In the genomic region with DNA sequence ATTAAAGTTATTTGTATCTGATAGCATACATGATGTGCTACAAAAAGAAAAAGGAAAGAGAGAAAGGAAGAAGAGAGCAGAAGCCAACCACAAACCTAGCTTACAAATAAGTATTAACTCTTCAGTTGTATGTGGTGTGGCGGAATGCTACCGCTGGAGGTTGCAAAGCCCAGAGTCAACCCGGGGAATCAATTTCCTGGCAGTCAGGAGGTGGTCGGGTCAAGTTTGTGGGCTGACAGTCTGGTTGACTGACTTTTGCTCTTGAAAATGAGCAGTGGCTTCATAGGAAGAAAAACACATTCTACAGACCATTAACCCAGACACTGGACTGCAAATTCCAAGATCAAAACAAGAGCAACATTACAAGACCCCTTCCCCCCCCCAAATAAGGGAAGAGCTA, we compare ENCODE assay signal across 24 mouse cellular contexts.
DNase-seq lines count a peak whose midpoint lies in the region; ATAC-seq and TF ChIP-seq lines count a peak whose summit lies in the region.
"Had no signal": no experiment of that assay in that cellular context is flagged by ENCODE, and none has a peak within 500 bp of the region (broad histone marks: within the 10 kb centered on the region; RNA-seq: fewer than 3 reads in every experiment).

No protein-coding gene starts in this region.

- H3K27me3 ChIP-seq in heart, embryonic 12.5 days (replicated peaks), result no peaks in the 10 kb centered on the region
- H3K27me3 ChIP-seq in kidney, embryonic 15.5 days, result no peaks in the 10 kb centered on the region
- H3K27me3 ChIP-seq in kidney, postnatal 0 days (ENCODE audit: insufficient read depth, low read length), result no peaks in the 10 kb centered on the region
- H3K27me3 ChIP-seq: embryonic facial prominence, embryonic 13.5 days; embryonic facial prominence, embryonic 15.5 days; forebrain, embryonic 12.5 days had no signal

- DNase-seq in heart, adult 11 months, result peak; percentile 37
- no peak for DNase-seq in kidney, postnatal 25 days
- peak; percentile 57 for DNase-seq in kidney, postnatal 0 days (ENCODE audit: low spot score)
- DNase-seq in kidney, postnatal 10 days, result no peak
- DNase-seq in embryo, embryonic 10 days (ENCODE audit: low spot score), result no peak
- DNase-seq: adrenal gland, adult 8-10 months; adrenal gland, postnatal 14 days; adrenal gland, postnatal 36 days; cerebellum, adult 11-12 months; cerebellum, adult 2 months; cerebellum, adult 9-10 months; cerebellum, postnatal 10 days; cerebellum, postnatal 25 days; embryo, embryonic 11 days had no signal

- H3K9ac ChIP-seq in heart, embryonic 12.5 days, result no peak overlapping the region
- H3K9ac ChIP-seq in kidney, embryonic 15.5 days, result no peak overlapping the region
- H3K9ac ChIP-seq in kidney, postnatal 0 days (ENCODE audit: low read depth, low read length), result no peak overlapping the region
- H3K9ac ChIP-seq: embryonic facial prominence, embryonic 13.5 days; embryonic facial prominence, embryonic 15.5 days; forebrain, embryonic 12.5 days had no signal

- H3K4me2 ChIP-seq in heart, embryonic 12.5 days, result no peak overlapping the region
- no peak overlapping the region for H3K4me2 ChIP-seq in kidney, embryonic 15.5 days
- no peak overlapping the region for H3K4me2 ChIP-seq in kidney, postnatal 0 days (ENCODE audit: low read length)
- H3K4me2 ChIP-seq: embryonic facial prominence, embryonic 13.5 days; embryonic facial prominence, embryonic 15.5 days; forebrain, embryonic 12.5 days had no signal

- no peak overlapping the region for H3K27ac ChIP-seq in heart, embryonic 12.5 days (ENCODE audit: poor library complexity, severe bottlenecking)
- H3K27ac ChIP-seq in kidney, embryonic 15.5 days, result 0 out of 2 replicates have a peak overlapping the region, but pooled peaks have one; percentile 7
- no peak overlapping the region for H3K27ac ChIP-seq in kidney, postnatal 0 days
- H3K27ac ChIP-seq: embryonic facial prominence, embryonic 13.5 days; embryonic facial prominence, embryonic 15.5 days; forebrain, embryonic 10.5 days; forebrain, embryonic 12.5 days had no signal

- no peaks in the 10 kb centered on the region for H3K4me1 ChIP-seq in heart, embryonic 12.5 days (replicated peaks)
- H3K4me1 ChIP-seq in kidney, embryonic 15.5 days, result peaks cover 24% of the 10 kb centered on the region
- 0 out of 2 replicates have a peak, but pooled peaks cover 6% of the 10 kb centered on the region for H3K4me1 ChIP-seq in kidney, postnatal 0 days (replicated peaks; ENCODE audit: insufficient read depth, low read length)
- H3K4me1 ChIP-seq: embryonic facial prominence, embryonic 13.5 days; embryonic facial prominence, embryonic 15.5 days; forebrain, embryonic 10.5 days; forebrain, embryonic 12.5 days had no signal

- no peak for TF ChIP-seq CTCF in kidney, postnatal 0 days (IDR thresholded peaks at IDR 0.05; ENCODE audit: low read depth)

- WGBS in heart, embryonic 12.5 days, result 83% methylated on average over 4 of the region's 4 CpGs
- 28% methylated on average over 4 of the region's 4 CpGs for WGBS in kidney, embryonic 15.5 days
- WGBS in kidney, postnatal 0 days, result 29% methylated on average over 4 of the region's 4 CpGs

- ATAC-seq in heart, embryonic 12.5 days (ENCODE audit: insufficient number of reproducible peaks, low FRiP score), result no peak
- peak; percentile 63 for ATAC-seq in kidney, embryonic 15.5 days (replicated peaks; ENCODE audit: low FRiP score)
- no peak for ATAC-seq in kidney, postnatal 0 days (replicated peaks; ENCODE audit: low FRiP score, low read depth)
- ATAC-seq: activated CD4-positive, CD25-positive, alpha-beta regulatory T cell, adult 4 months; forebrain, embryonic 14.5 days; forebrain, embryonic 16.5 days had no signal

- no peaks in the 10 kb centered on the region for H3K9me3 ChIP-seq in heart, embryonic 12.5 days (replicated peaks)
- H3K9me3 ChIP-seq in kidney, embryonic 15.5 days (replicated peaks), result no peaks in the 10 kb centered on the region
- H3K9me3 ChIP-seq in kidney, postnatal 0 days (replicated peaks; ENCODE audit: low read length), result no peaks in the 10 kb centered on the region
- H3K9me3 ChIP-seq: embryonic facial prominence, embryonic 13.5 days; embryonic facial prominence, embryonic 15.5 days; forebrain, embryonic 10.5 days; forebrain, embryonic 12.5 days had no signal

- no peak overlapping the region for H3K4me3 ChIP-seq in heart, embryonic 12.5 days
- no peak overlapping the region for H3K4me3 ChIP-seq in kidney, embryonic 15.5 days (replicated peaks)
- no peak overlapping the region for H3K4me3 ChIP-seq in kidney, postnatal 0 days (replicated peaks; ENCODE audit: low read depth, low read length)
- H3K4me3 ChIP-seq: embryonic facial prominence, embryonic 13.5 days; embryonic facial prominence, embryonic 15.5 days; erythroblast, embryonic 14.5 days; forebrain, embryonic 10.5 days; forebrain, embryonic 12.5 days had no signal

- H3K36me3 ChIP-seq in heart, embryonic 12.5 days, result peaks cover 53% of the 10 kb centered on the region
- peaks cover 49% of the 10 kb centered on the region for H3K36me3 ChIP-seq in kidney, embryonic 15.5 days
- peaks cover 31% of the 10 kb centered on the region for H3K36me3 ChIP-seq in kidney, postnatal 0 days (ENCODE audit: insufficient read depth, low read length)

Comparison
In these comparisons a context has a peak if more than half of its experiments do, and no peak if none do; other contexts are left out.
1. DNase-seq: peak in heart, adult 11 months (single experiment) and kidney, postnatal 0 days (single experiment); none in kidney, postnatal 25 days (0 of 2), kidney, postnatal 10 days (single experiment) and embryo, embryonic 10 days (single experiment).